Mouse (Mus musculus): ENCODE measurements around the gene Hes1. TPM values are rescaled to one million over a fixed set of nuclear protein-coding genes. Genes with fewer than 3 reads are reported as not detected.

Hes1 gene
- polyA plus RNA-seq, 1 experiment, result 35.8 TPM

- H3K4me2 ChIP-seq (ENCODE audit: low read depth), result no peak overlapping the region
- H3K36me3 ChIP-seq (ENCODE audit: control insufficient read depth, insufficient read depth), result no peaks in the 10 kb centered on the region
- H3K4me3 ChIP-seq, result no peak overlapping the region
- no peak overlapping the region for H3ac ChIP-seq (ENCODE audit: control insufficient read depth, insufficient read length)
- no peak for TF ChIP-seq REST (IDR thresholded peaks at IDR 0.05; ENCODE audit: insufficient read depth, insufficient read length)
- no peak for TF ChIP-seq MAX (IDR thresholded peaks at IDR 0.05; ENCODE audit: low read depth)
- TF ChIP-seq MYOG (IDR thresholded peaks at IDR 0.05; ENCODE audit: control insufficient read depth in 1 of 3, insufficient read depth in 1 of 3, insufficient read length in 2 of 3, low read depth in 2 of 3), result no peak
- TF ChIP-seq E2F4 (IDR thresholded peaks at IDR 0.05; ENCODE audit: insufficient read depth), result no peak
- TF ChIP-seq TCF12 (IDR thresholded peaks at IDR 0.05; ENCODE audit: insufficient read depth, poor library complexity, severe bottlenecking), result no peak
- no peak for TF ChIP-seq TCF3 (IDR thresholded peaks at IDR 0.05; ENCODE audit: insufficient read length, low read depth)
- TF ChIP-seq CEBPB (IDR thresholded peaks at IDR 0.05; ENCODE audit: insufficient read depth, poor library complexity, severe bottlenecking), result no peak
- TF ChIP-seq MYOD1 (IDR thresholded peaks at IDR 0.05; ENCODE audit: control insufficient read depth in 1 of 3, insufficient read length in 2 of 3, low read depth in 2 of 3), result no peak
- no peak for TF ChIP-seq USF1 (IDR thresholded peaks at IDR 0.05; ENCODE audit: low read depth)
- TF ChIP-seq SRF (IDR thresholded peaks at IDR 0.05; ENCODE audit: control insufficient read depth, insufficient read length, low read depth), result no peak
- TF ChIP-seq POLR2A (IDR thresholded peaks at IDR 0.05; ENCODE audit: insufficient read length, low read depth), result no peak
- H3K79me2 ChIP-seq (ENCODE audit: control insufficient read depth, insufficient read depth), result no peaks in the 10 kb centered on the region
- no peaks in the 10 kb centered on the region for H3K27me3 ChIP-seq (ENCODE audit: control insufficient read depth, insufficient read depth, insufficient read length)
These were observed 41.0 kb upstream of the Hes1 start for GRCm38 (mm10) chr16:30022890-30023797.

GRCm38 (mm10) chr16:30024681-30025262 lies 39.4 kb upstream of the Hes1 start:
- no peaks in the 10 kb centered on the region for H3K36me3 ChIP-seq (ENCODE audit: control insufficient read depth, insufficient read depth)
- no peak overlapping the region for H3K4me3 ChIP-seq
- no peaks in the 10 kb centered on the region for H3K79me2 ChIP-seq (ENCODE audit: control insufficient read depth, insufficient read depth)
- H3K27me3 ChIP-seq (ENCODE audit: control insufficient read depth, insufficient read depth, insufficient read length), result no peaks in the 10 kb centered on the region
- peak overlapping the region; percentile 39 for H3K4me2 ChIP-seq (ENCODE audit: low read depth)
- TF ChIP-seq MYOD1 (IDR thresholded peaks at IDR 0.05; ENCODE audit: control insufficient read depth in 1 of 3, insufficient read length in 2 of 3, low read depth in 2 of 3), result peak in 2 of 3 experiments; percentile 75 to 84
- no peak for TF ChIP-seq POLR2AphosphoS2 (IDR thresholded peaks at IDR 0.05; ENCODE audit: insufficient read length, low read depth)
- peak; percentile 15 for TF ChIP-seq MAX (IDR thresholded peaks at IDR 0.05; ENCODE audit: low read depth)
- peak; percentile 78; the same call in 1 of the 2 replicates for TF ChIP-seq CEBPB (IDR thresholded peaks at IDR 0.05; ENCODE audit: insufficient read depth, poor library complexity, severe bottlenecking)
- H3ac ChIP-seq (ENCODE audit: control insufficient read depth, insufficient read length), result no peak overlapping the region

GRCm38 (mm10) chr16:30028184-30028583 lies 36.0 kb upstream of the Hes1 start:
- Histone ChIP-seq H3K36me3 (ENCODE audit: control insufficient read depth, insufficient read depth) (no peaks in the 10 kb centered on the region), H3K4me3 (no peak overlapping the region), H3K4me2 (ENCODE audit: low read depth) (no peak overlapping the region), H3ac (ENCODE audit: control insufficient read depth, insufficient read length) (no peak overlapping the region), H3K79me2 (ENCODE audit: control insufficient read depth, insufficient read depth) (no peaks in the 10 kb centered on the region), H3K27me3 (ENCODE audit: control insufficient read depth, insufficient read depth, insufficient read length) (no peaks in the 10 kb centered on the region)
- no peak for TF ChIP-seq MAX (IDR thresholded peaks at IDR 0.05; ENCODE audit: low read depth)
- TF ChIP-seq TCF3 (IDR thresholded peaks at IDR 0.05; ENCODE audit: insufficient read length, low read depth), result no peak
- TF ChIP-seq MYOD1 (IDR thresholded peaks at IDR 0.05; ENCODE audit: control insufficient read depth in 1 of 3, insufficient read length in 2 of 3, low read depth in 2 of 3), result no peak
- TF ChIP-seq USF1 (IDR thresholded peaks at IDR 0.05; ENCODE audit: low read depth), result no peak
- TF ChIP-seq E2F4 (IDR thresholded peaks at IDR 0.05; ENCODE audit: insufficient read depth), result no peak
- no peak for TF ChIP-seq MYOG (IDR thresholded peaks at IDR 0.05; ENCODE audit: control insufficient read depth in 1 of 3, insufficient read depth in 1 of 3, insufficient read length in 2 of 3, low read depth in 2 of 3)
- TF ChIP-seq SRF (IDR thresholded peaks at IDR 0.05; ENCODE audit: control insufficient read depth, insufficient read length, low read depth), result no peak
- TF ChIP-seq TCF12 (IDR thresholded peaks at IDR 0.05; ENCODE audit: insufficient read depth, poor library complexity, severe bottlenecking), result no peak
- TF ChIP-seq POLR2AphosphoS2 (IDR thresholded peaks at IDR 0.05; ENCODE audit: insufficient read length, low read depth), result no peak
- TF ChIP-seq CEBPB (IDR thresholded peaks at IDR 0.05; ENCODE audit: insufficient read depth, poor library complexity, severe bottlenecking), result no peak
- TF ChIP-seq POLR2A (IDR thresholded peaks at IDR 0.05; ENCODE audit: insufficient read length, low read depth), result no peak
- TF ChIP-seq REST (IDR thresholded peaks at IDR 0.05; ENCODE audit: insufficient read depth, insufficient read length), result no peak

- Histone ChIP-seq H3K36me3 (ENCODE audit: control insufficient read depth, insufficient read depth) (no peaks in the 10 kb centered on the region), H3K79me2 (ENCODE audit: control insufficient read depth, insufficient read depth) (no peaks in the 10 kb centered on the region), H3ac (ENCODE audit: control insufficient read depth, insufficient read length) (no peak overlapping the region), H3K27me3 (ENCODE audit: control insufficient read depth, insufficient read depth, insufficient read length) (no peaks in the 10 kb centered on the region), H3K4me2 (ENCODE audit: low read depth) (peak overlapping the region; percentile 57), H3K4me3 (no peak overlapping the region)
- TF ChIP-seq MYOD1 (IDR thresholded peaks at IDR 0.05; ENCODE audit: control insufficient read depth in 1 of 3, insufficient read length in 2 of 3, low read depth in 2 of 3) (peak in 2 of 3 experiments; percentile 73 to 80), MYOG (IDR thresholded peaks at IDR 0.05; ENCODE audit: control insufficient read depth in 1 of 3, insufficient read depth in 1 of 3, insufficient read length in 2 of 3, low read depth in 2 of 3) (peak in 2 of 3 experiments; percentile 42 to 52), CEBPB (IDR thresholded peaks at IDR 0.05; ENCODE audit: insufficient read depth, poor library complexity, severe bottlenecking) (no peak), SRF (IDR thresholded peaks at IDR 0.05; ENCODE audit: control insufficient read depth, insufficient read length, low read depth) (no peak)
These were observed 34.8 kb upstream of the Hes1 start for GRCm38 (mm10) chr16:30029264-30030003.
